Mouse (Mus musculus) liver, embryonic 16.5 days (tissue): ENCODE data around the gene Prune2. TPM values are rescaled to one million over a fixed set of nuclear protein-coding genes. Genes with fewer than 3 reads are reported as not detected.
A peak's percentile ranks its signal among the peaks of the same experiment; 100 is the strongest.

ENCODE experiments used
- ATAC-seq: fragments of 200-750 bp; cut with Nextera tagmentation; 2 replicates; pipeline ENCODE4 v1.8.0; 2017; ENCODE audit warnings: low read depth, mild to moderate bottlenecking, moderate number of reproducible peaks, moderate library complexity
- H3K27ac ChIP-seq: fragments of 300-500 bp; sonication (generic); 2 replicates; pipeline ENCODE4 v1.5.1; 2014; ENCODE audit warnings: mild to moderate bottlenecking, low read length
- H3K27me3 ChIP-seq: fragments of 300-500 bp; sonication (generic); 2 replicates; pipeline ENCODE4 v1.6.1; 2014; ENCODE audit warnings: low read depth, low read length, mixed read lengths; ENCODE audit not compliant: control insufficient read depth, insufficient read depth
- H3K36me3 ChIP-seq: fragments of 300-500 bp; sonication (generic); 2 replicates; pipeline ENCODE4 v1.6.1; 2014; ENCODE audit warnings: mild to moderate bottlenecking; ENCODE audit not compliant: control insufficient read depth, insufficient read depth
- H3K4me1 ChIP-seq: fragments of 300-500 bp; sonication (generic); 2 replicates; pipeline ENCODE4 v1.6.1; 2014; ENCODE audit warnings: low read depth, low read length, mixed read lengths; ENCODE audit not compliant: control insufficient read depth
- H3K4me2 ChIP-seq: fragments of 300-500 bp; sonication (generic); 2 replicates; pipeline ENCODE4 v1.6.1; 2014; ENCODE audit warnings: low read depth, low read length, mixed read lengths
- H3K4me3 ChIP-seq: fragments of 300-500 bp; sonication (generic); 2 replicates; pipeline ENCODE4 v1.5.1; 2014; ENCODE audit warnings: low read depth, mild to moderate bottlenecking, low read length
- H3K9ac ChIP-seq: fragments of 300-500 bp; sonication (generic); 2 replicates; pipeline ENCODE4 v1.6.1; 2014; ENCODE audit warnings: low read depth, low read length
- H3K9me3 ChIP-seq: fragments of 300-500 bp; sonication (generic); replicated peaks from 2 replicates; pipeline ENCODE4 v1.6.1; 2016; ENCODE audit warnings: low read length; ENCODE audit not compliant: control insufficient read depth
- WGBS: fragments of 180-500 bp; shearing (Covaris S2); extraction: QIAGEN DNeasy Blood & Tissue Kit; methylation state at CpG from one replicate; pipeline ENCODE4 v1.1.7; 2014; ENCODE audit not compliant: insufficient replicate concordance; 5-methylcytosine and 5-hydroxymethylcytosine counted together
- polyA plus RNA-seq: library from polyadenylated mRNA; unstranded; fragments of >200 nt; fragmentation: Nextera tagmentation; extraction: Ambion mirVana; gene quantifications from 2 replicates; pipeline ENCODE4 v1.2.1, GENCODE M21; 2015

Gene Prune2
- polyA plus RNA-seq, 1 experiment from 2014 or later: 0.45 TPM

GRCm38 (mm10) chr19:17014337-17015124 lies 58.6 kb downstream of the Prune2 start:
- 16% methylated on average over 10 of the region's 10 CpGs for WGBS
- Histone ChIP-seq H3K36me3 (no peaks in the 10 kb centered on the region), H3K9me3 (no peaks in the 10 kb centered on the region), H3K9ac (no peak overlapping the region), H3K27me3 (no peaks in the 10 kb centered on the region), H3K4me3 (no peak overlapping the region), H3K27ac (0 out of 2 replicates have a peak overlapping the region, but pooled peaks have one; percentile 21), H3K4me1 (peaks cover 6% of the 10 kb centered on the region), H3K4me2 (no peak overlapping the region)
- peak; percentile 72 for ATAC-seq

DNA sequence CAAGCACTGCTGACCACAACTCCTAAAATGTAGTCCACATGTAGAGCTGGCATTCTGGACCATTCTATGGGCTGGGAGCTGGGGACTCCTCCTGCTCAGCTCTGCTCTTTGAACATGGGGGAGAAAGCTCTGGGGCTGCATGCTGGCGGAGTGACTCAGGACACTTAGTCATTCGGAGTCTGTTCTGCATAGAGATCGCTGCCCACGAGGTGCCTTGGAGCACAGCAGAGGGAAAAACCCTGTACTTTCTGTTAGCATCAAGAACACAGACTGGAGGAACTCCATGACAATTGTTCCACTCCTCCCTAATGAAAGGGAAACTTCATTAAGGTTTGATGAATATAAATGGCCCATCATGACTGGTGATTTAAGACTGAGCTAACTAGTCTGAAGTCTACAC lies 68.8 kb downstream of the Prune2 start:
- Histone ChIP-seq H3K36me3 (no peaks in the 10 kb centered on the region), H3K4me1 (no peaks in the 10 kb centered on the region), H3K4me2 (no peak overlapping the region), H3K4me3 (no peak overlapping the region), H3K9me3 (no peaks in the 10 kb centered on the region), H3K27me3 (no peaks in the 10 kb centered on the region), H3K27ac (no peak overlapping the region), H3K9ac (no peak overlapping the region)
- ATAC-seq: no peak
- WGBS: 70% methylated on average over 4 of the region's 4 CpGs

GRCm38 (mm10) chr19:17030276-17030675 lies 74.4 kb downstream of the Prune2 start:
- WGBS: 4% methylated on average over 3 of the region's 3 CpGs
- no peak for ATAC-seq

GRCm38 (mm10) chr19:17032314-17032713 lies 76.4 kb downstream of the Prune2 start:
- WGBS: 15% methylated on average over 3 of the region's 3 CpGs
- Histone ChIP-seq H3K4me2 (no peak overlapping the region), H3K27ac (no peak overlapping the region), H3K27me3 (no peaks in the 10 kb centered on the region), H3K9ac (no peak overlapping the region), H3K4me1 (no peaks in the 10 kb centered on the region), H3K4me3 (no peak overlapping the region), H3K9me3 (no peaks in the 10 kb centered on the region), H3K36me3 (no peaks in the 10 kb centered on the region)
- ATAC-seq: no peak

More at GRCm38 (mm10) chr19:17030276-17030675, 74.4 kb downstream of the Prune2 start:
- Histone ChIP-seq H3K4me2 (no peak overlapping the region), H3K4me1 (no peaks in the 10 kb centered on the region), H3K4me3 (no peak overlapping the region), H3K9me3 (no peaks in the 10 kb centered on the region), H3K36me3 (no peaks in the 10 kb centered on the region), H3K9ac (no peak overlapping the region), H3K27me3 (no peaks in the 10 kb centered on the region), H3K27ac (no peak overlapping the region)

- Histone ChIP-seq H3K4me3 (no peak overlapping the region), H3K4me1 (no peaks in the 10 kb centered on the region), H3K9ac (no peak overlapping the region), H3K36me3 (no peaks in the 10 kb centered on the region), H3K9me3 (no peaks in the 10 kb centered on the region), H3K27me3 (no peaks in the 10 kb centered on the region), H3K4me2 (no peak overlapping the region), H3K27ac (no peak overlapping the region)
- no peak for ATAC-seq
- 65% methylated on average over 4 of the region's 4 CpGs for WGBS
Observed at GRCm38 (mm10) chr19:17046961-17047360, 91.0 kb downstream of the Prune2 start.

- H3K4me1 ChIP-seq: no peaks in the 10 kb centered on the region
- 55% methylated on average over 3 of the region's 3 CpGs for WGBS
- H3K4me3 ChIP-seq: no peak overlapping the region
- no peak overlapping the region for H3K4me2 ChIP-seq
- no peak for ATAC-seq
- H3K36me3 ChIP-seq: no peaks in the 10 kb centered on the region
- no peak overlapping the region for H3K9ac ChIP-seq
- H3K9me3 ChIP-seq: no peaks in the 10 kb centered on the region
- H3K27me3 ChIP-seq: no peaks in the 10 kb centered on the region
- no peak overlapping the region for H3K27ac ChIP-seq
Observed at GRCm38 (mm10) chr19:17055892-17056291, 100.0 kb downstream of the Prune2 start.

DNA sequence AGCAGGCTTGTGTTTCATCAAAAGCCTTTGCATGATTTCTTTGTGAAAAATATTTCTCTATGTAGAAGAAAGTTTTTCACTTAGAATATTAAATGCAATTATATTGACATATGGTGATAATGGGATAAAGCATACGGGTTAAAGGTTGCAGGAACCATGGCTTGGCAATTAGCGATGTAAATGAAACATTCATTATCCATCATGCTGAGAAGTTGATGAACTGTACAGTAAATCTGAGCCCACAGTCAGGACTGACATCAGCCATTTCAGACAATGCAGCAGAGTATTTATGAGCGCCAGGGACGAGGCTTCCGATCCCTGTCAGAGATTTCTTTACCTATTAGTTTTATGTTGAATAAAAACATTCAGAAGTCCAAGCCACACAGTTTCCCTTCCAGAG lies 104.2 kb downstream of the Prune2 start:
- WGBS: 73% methylated on average over 5 of the region's 5 CpGs
- H3K9me3 ChIP-seq: no peaks in the 10 kb centered on the region
- no peak overlapping the region for H3K4me3 ChIP-seq
- H3K27ac ChIP-seq: no peak overlapping the region
- no peaks in the 10 kb centered on the region for H3K36me3 ChIP-seq
- H3K4me1 ChIP-seq: no peaks in the 10 kb centered on the region
- no peak overlapping the region for H3K4me2 ChIP-seq
- ATAC-seq: no peak
- H3K27me3 ChIP-seq: no peaks in the 10 kb centered on the region
- no peak overlapping the region for H3K9ac ChIP-seq

GRCm38 (mm10) chr19:17064421-17064820 lies 108.5 kb downstream of the Prune2 start:
- no peaks in the 10 kb centered on the region for H3K27me3 ChIP-seq
- no peak overlapping the region for H3K9ac ChIP-seq
- H3K4me2 ChIP-seq: no peak overlapping the region
- no peak overlapping the region for H3K4me3 ChIP-seq
- ATAC-seq: no peak
- H3K4me1 ChIP-seq: no peaks in the 10 kb centered on the region
- H3K36me3 ChIP-seq: no peaks in the 10 kb centered on the region
- H3K9me3 ChIP-seq: no peaks in the 10 kb centered on the region
- no peak overlapping the region for H3K27ac ChIP-seq

DNA sequence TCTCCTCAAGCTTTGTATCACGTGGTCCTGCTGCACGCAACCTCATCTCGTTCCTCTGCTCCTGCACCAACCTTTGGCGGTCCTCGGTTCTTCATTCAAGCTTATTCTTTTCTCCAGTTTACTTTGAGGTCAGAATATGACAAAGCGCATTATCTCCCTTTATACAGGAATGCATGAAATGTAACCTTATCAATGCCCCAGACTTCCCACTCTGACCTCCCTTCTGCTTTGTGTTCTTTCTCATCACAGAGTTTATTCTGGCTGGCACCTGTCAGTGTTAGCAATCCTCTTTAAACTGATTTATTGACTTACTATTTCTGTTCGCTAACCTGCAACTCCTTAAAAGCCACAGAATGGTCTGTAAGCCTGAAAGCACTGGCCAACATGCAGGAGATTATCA lies 113.1 kb downstream of the Prune2 start:
- Histone ChIP-seq H3K9me3 (no peaks in the 10 kb centered on the region), H3K4me2 (no peak overlapping the region), H3K27me3 (no peaks in the 10 kb centered on the region), H3K4me1 (no peaks in the 10 kb centered on the region), H3K4me3 (no peak overlapping the region), H3K36me3 (no peaks in the 10 kb centered on the region), H3K9ac (no peak overlapping the region), H3K27ac (no peak overlapping the region)
- no peak for ATAC-seq
- whole genome bisulfite sequencing: 23% methylated on average over 7 of the region's 7 CpGs
